Mouse (Mus musculus) layer of hippocampus, adult 9-10 months (tissue): ENCODE data around the gene Ube2z.

Experiments used
- DNase-seq: peaks from one replicate; pipeline ENCODE4 v3.0.0; 2022; ENCODE audit warnings: low spot score

Ube2z gene

GRCm38 (mm10) chr11:96058309-96058708 lies 6.9 kb downstream of the Ube2z start:
- no peak for DNase-seq

- DNase-seq, result no peak
Measured at GRCm38 (mm10) chr11:96050854-96051253, 14.3 kb downstream of the Ube2z start.

GRCm38 (mm10) chr11:96049939-96050338 lies 15.2 kb downstream of the Ube2z start:
- no peak for DNase-seq

GRCm38 (mm10) chr11:96047469-96048373 lies 17.5 kb downstream of the Ube2z start:
- no peak for DNase-seq

GRCm38 (mm10) chr11:96046793-96047192 lies 18.4 kb downstream of the Ube2z start:
- no peak for DNase-seq

- DNase-seq, result no peak
Measured at GRCm38 (mm10) chr11:96046028-96046427, 19.2 kb downstream of the Ube2z start.

- no peak for DNase-seq
Measured at GRCm38 (mm10) chr11:96044803-96045567, 20.2 kb downstream of the Ube2z start.

GRCm38 (mm10) chr11:96038560-96038959 lies 26.6 kb downstream of the Ube2z start:
- DNase-seq, result no peak

- DNase-seq, result no peak
Measured at GRCm38 (mm10) chr11:96037499-96037898, 27.7 kb downstream of the Ube2z start.

- DNase-seq, result no peak
Measured at GRCm38 (mm10) chr11:96035133-96035532, 30.1 kb downstream of the Ube2z start.

- DNase-seq, result peak; percentile 88
Measured at GRCm38 (mm10) chr11:96034596-96035052, 30.6 kb downstream of the Ube2z start, which contains the start of gene Snf8. Snf8 (plus strand) TSS chr11:96034885.

- DNase-seq, result no peak
Measured at GRCm38 (mm10) chr11:96034116-96034515, 31.1 kb downstream of the Ube2z start.

GRCm38 (mm10) chr11:96033264-96033663 lies 31.9 kb downstream of the Ube2z start:
- DNase-seq, result no peak

GRCm38 (mm10) chr11:96031701-96032100 lies 33.5 kb downstream of the Ube2z start:
- no peak for DNase-seq

- no peak for DNase-seq
Measured at GRCm38 (mm10) chr11:96030571-96030970, 34.6 kb downstream of the Ube2z start.

- no peak for DNase-seq
Measured at GRCm38 (mm10) chr11:96028130-96028529, 37.1 kb downstream of the Ube2z start.

- no peak for DNase-seq
Measured at GRCm38 (mm10) chr11:96020622-96021021, 44.6 kb downstream of the Ube2z start.

- no peak for DNase-seq
Measured at GRCm38 (mm10) chr11:96017941-96018351, 47.2 kb downstream of the Ube2z start.

GRCm38 (mm10) chr11:96015421-96015820 lies 49.8 kb downstream of the Ube2z start:
- no peak for DNase-seq

GRCm38 (mm10) chr11:96011982-96012381 lies 53.2 kb downstream of the Ube2z start:
- no peak for DNase-seq

GRCm38 (mm10) chr11:96008827-96009226 lies 56.4 kb downstream of the Ube2z start:
- no peak for DNase-seq

GRCm38 (mm10) chr11:96007516-96008235 lies 57.5 kb downstream of the Ube2z start:
- DNase-seq, result no peak
